Mouse (Mus musculus): ENCODE measurements around the gene Gm11060. TPM values are rescaled to one million over a fixed set of nuclear protein-coding genes. Genes with fewer than 3 reads are reported as not detected.

Gene Gm11060
- polyA plus RNA-seq (2021; fragmentation: Nextera tagmentation): not detected in 2 replicates
- long read RNA-seq, experiment 1: 0 reads
- long read RNA-seq, experiment 2: 0 reads

GRCm38 (mm10) chr2:105091718-105092117 lies at the start of gene Gm11060:
Gene Gm11060, plus strand, starts transcription at chr2:105092018.

GRCm38 (mm10) chr2:105126279-105126678 lies 34.5 kb downstream of the Gm11060 start, which contains the start of gene Wt1:
Gene Wt1, plus strand, starts transcription at chr2:105126529.

Other genes with a start within 250 kb of the Gm11060 start
- gene Prrg4, start 242.1 kb upstream of the Gm11060 start, polyA plus RNA-seq (2021; fragmentation: Nextera tagmentation): 0.35 and 0.44 TPM in 2 replicates
- 5.5 and 6.4 TPM in 2 replicates for gene Ccdc73, start 224.2 kb upstream of the Gm11060 start, polyA plus RNA-seq (2021; fragmentation: Nextera tagmentation)
- gene Eif3m, start 74.9 kb upstream of the Gm11060 start, polyA plus RNA-seq (2021; fragmentation: Nextera tagmentation): 141 and 174 TPM in 2 replicates
- gene Wt1, start 34.5 kb downstream of the Gm11060 start, polyA plus RNA-seq (2021; fragmentation: Nextera tagmentation): 0.34 TPM in 1 of 2 replicates, not detected in the other
- gene Them7, start 132.3 kb downstream of the Gm11060 start, polyA plus RNA-seq (2021; fragmentation: Nextera tagmentation): not detected in 2 replicates

Data from left cerebral cortex, adult 6 months (tissue).